Mouse (Mus musculus): Measurements from ENCODE around the gene Egln3.

The Egln3 gene

DNA sequence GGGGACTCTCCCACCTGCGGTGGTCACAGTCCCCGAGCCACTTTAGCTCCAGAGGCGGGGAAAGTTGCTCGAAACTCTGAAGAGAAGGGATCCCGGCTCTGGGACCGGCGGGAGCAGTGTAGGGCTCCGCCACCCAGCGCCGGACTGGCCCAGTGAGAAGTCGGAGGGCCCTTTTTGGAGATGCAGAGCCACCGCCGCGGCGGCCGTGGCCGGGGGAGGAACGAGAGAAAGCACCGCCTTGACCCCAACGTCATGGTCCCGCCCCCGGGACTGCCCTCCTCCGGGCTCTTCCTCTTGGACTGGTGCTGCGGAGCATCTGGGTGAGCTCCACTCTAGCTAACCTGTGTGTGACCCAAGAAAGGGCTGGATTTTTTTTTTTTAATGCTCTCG, at the start of gene Egln3:
Gene Egln3 (minus strand): TSS at position 205 of the 390 bp plus-strand sequence.
- in situ Hi-C loops (cut with MboI, MseI) = loop anchor here (5.0 to 10.0 kb wide), 3 partner anchors 84 to 451 kb away; partner anchors contain the start of gene Sptssa (in 1 of the 2)

DNA sequence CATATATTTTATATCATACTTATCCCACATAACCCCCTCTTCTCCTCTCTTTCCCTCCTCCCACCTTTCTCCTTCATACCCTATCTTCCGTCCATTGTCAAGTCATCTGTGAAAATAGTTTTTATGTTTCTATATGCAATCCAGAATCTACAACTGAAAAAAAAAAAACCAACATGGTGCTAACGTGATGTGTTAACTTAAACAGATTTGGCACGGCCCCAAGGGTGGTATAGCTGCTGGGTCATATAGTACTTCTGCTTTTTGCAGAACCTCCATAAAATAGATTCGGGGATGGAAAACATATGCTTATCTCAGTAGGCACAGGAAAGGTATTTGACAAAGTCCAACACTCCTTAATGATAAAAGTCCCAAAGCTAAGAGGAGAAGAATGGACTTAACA, 49.8 kb upstream of the Egln3 start:
- in situ Hi-C loops (cut with MboI, MseI) = no loop called here

- in situ Hi-C loops (cut with MboI, MseI) = no loop called here
These were observed 48.3 kb upstream of the Egln3 start for GRCm38 (mm10) chr12:54251942-54252400.

DNA sequence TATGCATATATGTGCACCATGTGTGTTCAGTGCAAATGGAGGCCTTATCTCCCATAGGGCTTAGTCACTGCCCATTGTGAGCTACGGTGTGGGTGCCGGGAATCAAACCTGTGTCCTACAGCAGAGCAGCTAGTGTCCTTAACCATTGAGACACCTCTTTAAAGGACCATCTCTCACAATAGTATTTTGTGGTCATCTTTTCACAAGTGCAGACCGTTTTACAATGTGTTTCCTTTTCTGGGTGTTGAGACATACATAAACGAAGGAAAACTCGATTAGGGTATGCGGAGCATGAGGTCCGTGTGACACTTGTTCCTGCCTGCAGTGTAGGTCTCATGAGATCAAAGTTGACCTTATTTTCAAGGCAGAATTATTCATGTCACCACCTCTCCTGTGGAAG, 44.2 kb upstream of the Egln3 start:
- in situ Hi-C loops (cut with MboI, MseI) = no loop called here

- in situ Hi-C loops (cut with MboI, MseI) = no loop called here
These were observed 39.5 kb upstream of the Egln3 start for GRCm38 (mm10) chr12:54243158-54243557.

DNA sequence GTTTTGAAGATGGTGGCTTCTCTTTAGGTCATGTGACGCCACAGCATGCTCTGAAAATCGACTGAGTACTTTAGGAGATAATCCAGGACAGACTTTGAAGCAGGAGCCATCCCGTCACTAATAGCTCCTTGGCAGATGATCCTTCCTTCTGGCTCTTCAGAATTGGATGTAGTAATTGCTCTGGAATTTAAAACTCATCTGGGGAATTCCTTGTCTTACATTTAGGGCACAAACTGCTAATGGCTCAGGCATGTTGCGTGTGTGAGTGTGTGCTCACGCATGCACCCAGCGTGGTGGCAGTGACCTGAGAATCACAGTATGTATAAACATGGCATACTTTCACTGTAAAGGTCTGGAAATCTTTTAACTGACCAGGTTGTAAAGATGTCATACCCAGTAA, 38.3 kb upstream of the Egln3 start:
- in situ Hi-C loops (cut with MboI, MseI) = no loop called here

GRCm38 (mm10) chr12:54233794-54234193, 30.1 kb upstream of the Egln3 start:
- in situ Hi-C loops (cut with MboI, MseI) = no loop called here

DNA sequence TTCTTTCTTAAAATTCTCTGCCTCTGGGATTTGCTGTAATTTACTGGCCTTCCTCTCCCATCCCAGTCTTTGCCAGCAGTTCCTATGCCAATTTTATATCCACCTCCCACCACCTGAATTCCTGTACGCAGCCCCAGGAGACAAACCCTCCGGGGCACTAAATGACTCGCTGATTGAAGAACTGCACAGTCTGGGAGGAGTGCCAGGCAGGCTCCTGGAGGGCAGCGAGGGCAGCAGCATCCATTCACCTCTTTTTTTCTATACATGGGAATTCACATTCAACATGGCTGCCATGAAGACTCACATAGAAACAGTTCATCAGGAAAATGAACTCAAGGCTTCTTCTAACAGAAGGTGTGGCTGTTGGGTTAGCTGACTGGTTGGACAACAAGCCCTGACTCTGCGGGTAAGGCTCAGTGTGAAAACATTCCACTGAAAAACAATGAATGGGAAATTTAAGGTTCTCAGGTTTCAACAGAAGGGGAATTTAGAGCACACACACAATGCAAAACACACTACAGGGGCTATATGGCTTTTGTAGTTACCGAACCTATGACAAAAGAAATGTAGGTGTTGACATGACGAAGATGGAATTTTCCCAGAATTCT, 29.4 kb upstream of the Egln3 start:
- in situ Hi-C loops (cut with MboI, MseI) = no loop called here

DNA sequence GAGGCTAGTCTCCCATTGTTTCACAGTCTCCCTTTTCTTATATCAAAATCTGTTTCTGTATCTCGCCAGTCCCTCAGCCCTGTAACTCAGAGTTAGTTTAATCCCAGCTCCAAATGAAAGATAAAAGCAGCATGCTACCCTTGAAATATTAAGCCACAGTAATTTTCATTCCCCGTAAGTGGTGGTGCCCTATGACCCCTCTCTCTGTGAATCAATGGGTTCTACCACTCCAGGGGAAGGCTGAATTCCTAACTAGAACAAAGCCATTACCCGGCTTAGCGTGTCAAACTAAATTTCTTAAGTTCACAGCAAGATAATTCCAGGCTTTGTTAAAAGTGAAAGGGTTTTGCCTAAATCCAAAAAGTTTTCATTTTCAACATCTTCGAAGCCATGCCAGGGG, 28.8 kb upstream of the Egln3 start:
- in situ Hi-C loops (cut with MboI, MseI) = no loop called here

GRCm38 (mm10) chr12:54227551-54227950, 23.9 kb upstream of the Egln3 start:
- in situ Hi-C loops (cut with MboI, MseI) = loop anchor here in 1 of 2 experiments (10.0 kb wide), 1 partner anchor 503 kb away; no protein-coding TSS in a partner anchor

- in situ Hi-C loops (cut with MboI, MseI) = loop anchor here in 1 of 2 experiments (10.0 kb wide), 1 partner anchor 502 kb away; no protein-coding TSS in a partner anchor
These were observed 22.7 kb upstream of the Egln3 start for GRCm38 (mm10) chr12:54226341-54226740.

DNA sequence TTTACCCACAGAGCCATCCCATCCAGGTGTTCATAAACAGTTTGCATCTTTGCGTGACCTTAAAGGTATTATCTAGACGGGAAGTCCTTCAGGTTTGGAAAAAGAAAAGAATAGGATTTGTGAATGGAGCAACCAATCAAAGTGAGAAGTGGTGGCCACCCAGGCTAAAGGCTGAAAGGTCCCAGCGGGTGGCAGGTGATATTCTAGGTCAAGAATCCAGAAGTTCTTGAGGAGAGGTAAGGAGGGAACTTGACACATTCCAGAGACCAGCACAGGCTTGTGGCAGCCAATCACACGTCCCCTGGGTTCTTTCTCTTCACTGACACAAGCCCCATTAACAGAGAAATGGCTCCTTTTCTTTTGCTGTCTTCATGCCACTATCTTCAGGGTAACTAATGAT, 21.9 kb upstream of the Egln3 start:
- in situ Hi-C loops (cut with MboI, MseI) = loop anchor here in 1 of 2 experiments (10.0 kb wide), 1 partner anchor 501 kb away; no protein-coding TSS in a partner anchor

GRCm38 (mm10) chr12:54225090-54225489, 21.4 kb upstream of the Egln3 start:
- in situ Hi-C loops (cut with MboI, MseI) = loop anchor here in 1 of 2 experiments (10.0 kb wide), 1 partner anchor 500 kb away; no protein-coding TSS in a partner anchor

GRCm38 (mm10) chr12:54222036-54222760, 18.5 kb upstream of the Egln3 start:
- in situ Hi-C loops (cut with MboI, MseI) = loop anchor here in 1 of 2 experiments (10.0 kb wide), 1 partner anchor 497 kb away; no protein-coding TSS in a partner anchor

DNA sequence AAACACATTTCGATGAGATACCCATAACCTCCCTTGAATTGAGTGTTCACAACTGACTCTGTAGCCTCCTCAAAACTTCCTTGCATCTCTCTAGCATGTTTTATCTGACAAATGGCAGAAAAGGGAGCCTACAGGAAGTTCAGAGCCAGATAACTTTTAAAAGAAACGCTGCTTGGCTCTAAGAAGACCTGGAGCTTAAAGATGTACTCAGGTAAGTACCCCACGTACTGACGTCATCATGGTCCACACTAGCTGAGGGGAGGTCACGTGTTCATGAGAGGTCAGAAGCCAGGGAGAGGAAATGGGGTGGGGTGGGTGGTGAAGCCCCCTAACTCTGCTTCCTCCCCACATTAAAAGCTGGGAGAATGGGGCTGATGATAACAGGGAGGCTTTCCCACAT, 13.0 kb upstream of the Egln3 start:
- in situ Hi-C loops (cut with MboI, MseI) = no loop called here

- in situ Hi-C loops (cut with MboI, MseI) = no loop called here
These were observed 10.8 kb upstream of the Egln3 start for GRCm38 (mm10) chr12:54214426-54214825.

GRCm38 (mm10) chr12:54213871-54214270, 10.2 kb upstream of the Egln3 start:
- in situ Hi-C loops (cut with MboI, MseI) = no loop called here

DNA sequence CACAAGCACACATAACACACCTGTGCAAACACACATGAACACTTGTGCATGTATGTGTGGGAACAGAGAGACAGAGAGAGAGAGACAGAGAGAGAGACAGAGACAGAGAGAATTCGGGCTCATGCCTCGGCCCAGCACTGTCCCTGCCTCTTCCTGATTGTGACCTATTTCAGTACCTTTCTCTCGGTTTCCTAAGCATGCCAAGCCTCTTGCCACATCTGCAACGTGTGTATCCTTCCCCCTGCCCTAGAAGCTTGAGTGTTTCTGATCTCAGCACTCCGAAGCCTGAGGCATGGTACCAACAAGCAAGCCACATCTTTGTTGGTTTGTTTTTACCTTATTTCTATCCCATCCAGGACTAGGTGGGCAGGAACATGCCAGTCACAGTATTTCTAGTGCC, 9.6 kb upstream of the Egln3 start:
- in situ Hi-C loops (cut with MboI, MseI) = no loop called here

DNA sequence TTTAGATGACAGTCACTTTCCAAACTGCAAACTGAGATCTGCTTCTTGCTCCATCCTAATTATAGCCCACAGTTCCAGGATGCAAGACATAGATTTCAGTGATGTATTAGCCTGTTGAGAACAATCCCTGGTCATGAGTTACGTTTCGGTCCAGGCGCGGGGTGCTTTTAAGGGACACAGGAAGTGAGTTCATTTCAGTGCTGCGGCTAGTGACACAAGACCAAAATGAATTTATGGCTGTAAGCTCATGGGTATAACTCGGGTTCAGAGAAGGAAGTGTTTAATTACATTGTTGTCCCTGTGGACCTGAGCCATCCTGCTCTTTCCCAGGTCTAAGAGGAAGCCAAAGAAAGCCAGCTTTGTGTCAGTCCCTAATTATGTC, 5.5 kb upstream of the Egln3 start:
- in situ Hi-C loops (cut with MboI, MseI) = loop anchor here in 1 of 2 experiments (10.0 kb wide), 1 partner anchor 446 kb away; the partner anchor contains the start of gene Sptssa

DNA sequence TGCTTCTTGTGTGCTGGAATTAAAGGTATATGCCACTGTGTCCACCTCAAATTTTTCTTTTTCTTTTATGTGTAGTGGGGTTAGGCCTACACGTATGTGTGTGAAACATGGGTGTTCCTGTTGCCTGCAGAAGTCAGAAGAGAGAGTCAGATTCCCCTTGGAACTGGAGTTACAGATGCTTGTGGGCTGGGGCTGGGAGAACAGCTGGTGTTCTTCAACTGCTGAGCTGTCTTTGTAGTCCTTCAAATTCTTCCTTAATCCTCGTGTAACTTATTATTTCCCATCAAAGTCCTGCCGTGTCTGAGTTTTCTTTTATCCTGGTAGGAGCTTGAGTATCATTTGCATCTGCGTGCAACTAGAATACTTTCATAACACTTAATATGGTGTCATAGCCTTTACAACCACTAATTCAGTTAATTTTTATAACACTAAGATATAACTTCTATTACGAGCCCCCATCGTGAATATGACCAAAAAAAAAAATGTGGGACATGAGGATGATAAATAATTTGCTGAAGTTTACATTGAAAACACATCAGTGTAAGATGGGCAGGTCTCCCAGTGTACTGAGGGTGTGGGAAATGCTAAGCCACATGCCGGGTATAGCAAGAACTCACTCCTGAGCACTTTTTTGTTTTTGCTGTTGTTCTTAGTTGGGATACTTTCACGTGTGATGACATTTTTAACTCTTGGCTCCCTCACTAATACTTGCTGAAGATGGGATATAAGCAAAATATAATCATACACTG, 4.9 kb upstream of the Egln3 start:
- in situ Hi-C loops (cut with MboI, MseI) = loop anchor here in 1 of 2 experiments (10.0 kb wide), 1 partner anchor 446 kb away; the partner anchor contains the start of gene Sptssa

DNA sequence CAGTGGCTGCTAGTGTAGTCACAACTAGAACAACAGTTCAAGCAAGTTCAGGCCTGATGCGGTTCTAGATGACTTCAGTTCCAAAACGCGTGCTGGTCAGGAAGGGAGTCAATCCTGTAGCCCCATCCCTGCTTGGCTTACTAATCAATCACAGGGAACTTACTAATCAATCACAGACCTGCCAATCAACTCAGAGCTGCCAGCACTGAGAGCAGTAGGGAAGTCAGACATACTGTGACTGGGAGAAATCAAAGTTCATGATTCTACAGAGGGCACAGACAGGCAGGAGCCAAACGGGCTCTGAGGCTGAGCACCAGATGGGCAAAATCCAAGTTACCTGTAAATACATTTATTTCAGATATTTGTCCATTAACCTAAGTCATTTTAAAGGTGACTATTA, 2.1 kb upstream of the Egln3 start:
- in situ Hi-C loops (cut with MboI, MseI) = loop anchor here in 1 of 2 experiments (10.0 kb wide), 1 partner anchor 449 kb away; the partner anchor contains the start of gene Sptssa

DNA sequence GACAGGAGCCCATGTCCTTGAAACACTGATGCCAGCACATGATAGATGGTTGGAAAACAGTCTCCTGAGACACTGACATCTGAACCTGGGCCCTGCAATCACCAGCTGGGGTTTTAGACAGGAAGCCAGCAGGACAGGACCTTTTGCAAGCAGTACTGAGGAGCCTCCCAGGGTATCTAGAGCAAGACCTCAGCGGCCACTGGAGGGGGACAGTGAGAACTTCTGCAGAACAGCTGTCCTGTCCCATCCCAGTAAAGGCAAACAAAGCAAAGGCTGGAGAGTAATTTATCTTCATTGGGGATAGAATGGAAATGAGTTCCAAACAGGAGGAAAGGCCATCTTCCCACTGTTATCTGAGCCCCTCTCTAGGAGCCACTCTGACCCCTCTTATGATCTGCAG, 1.5 kb upstream of the Egln3 start:
- in situ Hi-C loops (cut with MboI, MseI) = loop anchor here in 1 of 2 experiments (10.0 kb wide), 1 partner anchor 450 kb away; the partner anchor contains the start of gene Sptssa
